Mouse (Mus musculus): ENCODE data around the gene Pglyrp2.

Gene Pglyrp2

GRCm38 (mm10) chr17:32424034-32424433, at the start of gene Pglyrp2:
Pglyrp2 (minus strand) TSS chr17:32424167.
- no peak for DNase-seq (ENCODE audit: low spot score in 2 of 2)

DNA sequence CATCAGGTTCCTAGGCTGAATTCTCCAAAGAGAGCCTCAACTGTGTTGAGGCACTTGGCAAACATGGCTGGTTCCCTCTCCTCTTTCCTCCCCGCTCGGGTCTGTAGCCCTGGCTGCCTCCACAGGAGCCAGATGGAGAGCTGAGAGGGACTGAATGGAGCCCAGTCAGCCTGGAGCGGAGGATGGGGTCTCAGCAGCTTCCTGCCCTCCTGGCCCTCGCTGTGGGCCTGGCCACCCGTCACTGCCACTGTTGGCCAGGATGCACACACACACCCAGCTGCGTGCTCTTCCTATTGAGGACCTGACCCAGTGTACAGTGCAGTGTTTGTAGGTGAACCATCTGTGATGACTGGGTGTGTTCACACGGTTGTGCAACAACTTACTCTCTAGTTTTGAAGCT, 48.2 kb upstream of the Pglyrp2 start:
- DNase-seq (ENCODE audit: low spot score in 2 of 2) = no peak

GRCm38 (mm10) chr17:32470795-32471194, 46.8 kb upstream of the Pglyrp2 start:
- no peak for DNase-seq (ENCODE audit: low spot score in 2 of 2)

DNA sequence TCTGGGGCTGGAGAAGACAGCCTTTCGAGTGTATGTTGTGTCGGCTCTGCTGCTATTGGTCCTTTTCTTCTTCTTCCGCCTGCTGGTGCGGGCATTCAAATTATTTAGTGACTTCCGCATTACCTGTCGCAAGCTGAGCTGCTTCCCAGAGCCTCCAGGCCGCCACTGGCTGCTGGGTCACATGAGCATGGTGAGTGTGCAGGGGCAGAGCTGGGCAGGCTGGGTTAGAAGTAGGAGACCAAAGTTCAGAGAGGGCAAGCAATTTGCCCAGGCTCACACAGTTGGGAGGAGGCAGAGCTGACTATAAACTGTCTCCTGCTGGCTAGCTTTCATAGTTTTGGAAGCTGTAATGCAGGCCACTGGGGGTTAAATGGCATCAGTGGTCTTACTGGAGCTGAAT, 44.5 kb upstream of the Pglyrp2 start:
- no peak for DNase-seq (ENCODE audit: low spot score in 2 of 2)

DNA sequence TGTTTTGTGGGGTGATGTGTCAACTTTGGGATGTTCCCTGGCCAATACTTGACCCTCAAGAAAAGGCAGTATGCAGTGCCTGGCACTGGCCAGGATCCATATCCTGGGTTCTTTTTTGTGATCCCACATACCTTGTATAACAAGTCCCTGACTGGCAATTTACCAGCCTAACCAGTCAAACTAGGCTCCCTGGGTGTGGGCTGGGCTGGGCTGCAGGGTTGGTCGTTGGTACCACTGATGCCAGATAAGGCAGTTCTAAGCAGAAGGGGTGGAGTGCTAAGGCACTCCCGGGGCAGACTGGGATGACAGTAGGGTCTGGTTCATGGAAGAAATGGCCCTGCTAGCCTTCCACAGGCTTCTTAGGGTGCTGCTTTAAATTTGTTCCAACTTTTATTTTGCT, 31.0 kb upstream of the Pglyrp2 start:
- DNase-seq (ENCODE audit: low spot score in 2 of 2) = no peak

- no peak for DNase-seq (ENCODE audit: low spot score in 2 of 2)
These were observed 30.2 kb upstream of the Pglyrp2 start for GRCm38 (mm10) chr17:32454188-32454587.

GRCm38 (mm10) chr17:32452482-32452881, 28.5 kb upstream of the Pglyrp2 start, which contains the start of gene Cyp4f39:
Cyp4f39 (plus strand) TSS chr17:32452723.
- DNase-seq (ENCODE audit: low spot score in 2 of 2) = no peak

- DNase-seq (ENCODE audit: low spot score in 2 of 2) = no peak
These were observed 27.0 kb upstream of the Pglyrp2 start for GRCm38 (mm10) chr17:32450844-32451537.

GRCm38 (mm10) chr17:32449042-32449441, 25.1 kb upstream of the Pglyrp2 start:
- DNase-seq (ENCODE audit: low spot score in 2 of 2) = no peak

DNA sequence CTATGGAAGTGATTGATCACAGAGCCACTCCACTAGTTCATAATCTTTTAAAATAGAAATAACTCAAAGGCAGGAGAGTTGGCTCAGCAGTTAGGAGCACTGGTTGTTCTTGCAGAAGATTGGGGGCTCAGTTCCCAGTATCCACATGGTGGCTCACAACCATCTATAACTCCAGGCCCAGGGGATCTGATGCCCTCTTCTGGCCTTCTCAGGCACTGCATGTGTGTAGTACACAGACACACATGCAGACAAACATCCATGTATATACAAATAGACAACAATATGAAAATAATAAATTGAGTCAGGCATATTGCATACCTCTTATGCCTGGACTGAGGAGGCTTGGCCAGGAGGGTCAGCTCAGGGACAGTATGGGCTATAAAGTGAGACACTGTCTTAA, 23.2 kb upstream of the Pglyrp2 start:
- no peak for DNase-seq (ENCODE audit: low spot score in 2 of 2)

- no peak for DNase-seq (ENCODE audit: low spot score in 2 of 2)
These were observed 21.0 kb upstream of the Pglyrp2 start for GRCm38 (mm10) chr17:32445016-32445415.

DNA sequence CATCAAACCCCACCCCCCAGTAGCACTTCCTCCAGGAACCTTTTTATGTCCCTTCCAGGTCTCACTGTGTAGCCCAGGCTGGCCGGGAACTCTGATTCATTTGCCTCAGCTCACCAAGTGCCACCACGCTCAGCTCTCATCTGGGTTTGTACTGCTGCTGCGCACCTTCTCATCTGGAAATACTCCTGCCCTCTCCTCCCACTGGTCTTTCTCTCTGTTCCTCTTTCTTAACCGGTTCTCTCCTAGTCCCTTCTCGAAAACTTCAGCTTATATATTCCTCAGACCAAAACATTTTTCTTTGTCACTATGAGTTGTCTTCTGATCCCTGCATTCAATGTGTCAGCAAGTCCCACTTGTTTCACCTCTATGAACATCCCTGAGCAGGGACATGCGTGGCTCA, 19.3 kb upstream of the Pglyrp2 start:
- no peak for DNase-seq (ENCODE audit: low spot score in 2 of 2)

GRCm38 (mm10) chr17:32437106-32437505, 13.1 kb upstream of the Pglyrp2 start:
- no peak for DNase-seq (ENCODE audit: low spot score in 2 of 2)

GRCm38 (mm10) chr17:32435151-32435550, 11.2 kb upstream of the Pglyrp2 start:
- DNase-seq (ENCODE audit: low spot score in 2 of 2) = no peak

DNA sequence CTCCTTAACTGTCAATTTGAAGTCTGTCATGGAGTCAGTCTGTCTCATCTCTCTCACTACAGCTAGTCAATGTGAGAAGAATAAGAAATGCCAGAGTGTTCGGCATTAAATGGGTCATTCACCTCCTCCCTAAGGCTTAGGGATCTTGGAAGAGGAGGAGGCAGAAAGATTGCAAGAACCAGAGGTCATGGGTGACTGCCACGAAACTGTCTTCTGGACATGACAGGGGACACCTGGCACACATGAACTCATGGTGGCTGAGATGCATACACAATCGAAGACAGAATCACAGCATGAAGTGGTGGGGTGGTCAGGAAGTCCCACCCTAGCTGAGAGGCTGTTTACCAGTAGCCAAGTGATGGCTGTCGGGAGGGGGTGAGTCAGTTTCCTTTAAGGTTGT, 10.4 kb upstream of the Pglyrp2 start:
- no peak for DNase-seq (ENCODE audit: low spot score in 2 of 2)

DNA sequence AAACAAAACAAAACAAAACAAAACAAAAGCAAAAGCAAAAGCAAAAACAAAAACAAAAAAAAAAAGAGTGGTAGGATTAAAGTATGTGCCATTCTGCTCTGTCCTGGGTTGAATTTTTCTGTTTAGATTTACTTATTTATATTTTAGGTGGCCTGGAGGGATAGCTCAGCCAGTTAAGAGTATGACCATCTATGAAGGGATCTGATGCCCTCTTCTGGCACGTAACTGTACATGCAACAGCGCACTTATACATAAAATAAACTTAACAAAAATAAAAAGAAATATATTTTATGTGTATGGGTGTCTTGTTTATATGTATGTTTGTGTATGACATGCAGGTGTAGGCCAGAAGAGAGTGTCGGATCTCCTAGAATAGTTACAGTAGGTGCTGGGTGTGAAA, 8.0 kb upstream of the Pglyrp2 start:
- no peak for DNase-seq (ENCODE audit: low spot score in 2 of 2)

DNA sequence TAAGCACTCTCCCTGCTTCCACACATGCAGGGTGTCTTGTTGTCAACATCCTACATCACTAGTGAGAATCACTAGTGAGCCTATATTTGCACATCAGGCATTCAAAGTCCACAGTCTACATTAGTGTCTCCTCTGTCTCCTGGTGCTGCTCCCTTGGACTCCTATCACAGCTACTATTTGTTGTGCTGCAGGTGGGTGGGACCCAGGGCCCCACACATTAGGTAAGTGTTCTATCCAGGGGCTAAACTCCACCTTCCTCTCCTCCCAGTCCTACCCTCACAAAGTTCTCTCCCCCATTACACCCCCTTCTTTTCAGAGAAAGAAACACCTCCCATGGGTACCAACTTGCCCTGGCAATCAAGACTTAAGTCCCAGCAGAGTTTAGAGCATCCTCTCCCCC, 2.6 kb upstream of the Pglyrp2 start:
- no peak for DNase-seq (ENCODE audit: low spot score in 2 of 2)

DNA sequence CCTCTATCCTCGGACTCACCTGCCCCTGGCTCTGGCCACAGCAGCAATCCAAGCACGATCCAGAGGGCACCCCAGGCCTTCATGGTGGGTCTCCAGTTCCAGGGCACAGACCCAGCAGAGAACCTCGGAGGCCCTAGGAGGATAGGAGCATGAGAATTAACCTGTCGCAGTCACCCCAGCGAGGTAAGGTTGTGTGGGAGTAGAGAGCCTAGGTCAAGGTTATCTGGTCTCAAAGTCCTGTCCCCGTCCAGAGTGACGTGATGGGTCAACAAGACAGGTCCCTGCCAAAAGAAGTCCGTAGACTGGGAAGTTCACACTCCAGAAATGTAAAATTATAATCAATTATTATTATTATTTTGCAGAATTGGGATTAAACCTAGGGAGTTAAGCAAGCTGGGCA, 3.2 kb downstream of the Pglyrp2 start:
- DNase-seq (ENCODE audit: low spot score in 2 of 2) = no peak

GRCm38 (mm10) chr17:32419989-32420388, 4.0 kb downstream of the Pglyrp2 start:
- no peak for DNase-seq (ENCODE audit: low spot score in 2 of 2)

DNA sequence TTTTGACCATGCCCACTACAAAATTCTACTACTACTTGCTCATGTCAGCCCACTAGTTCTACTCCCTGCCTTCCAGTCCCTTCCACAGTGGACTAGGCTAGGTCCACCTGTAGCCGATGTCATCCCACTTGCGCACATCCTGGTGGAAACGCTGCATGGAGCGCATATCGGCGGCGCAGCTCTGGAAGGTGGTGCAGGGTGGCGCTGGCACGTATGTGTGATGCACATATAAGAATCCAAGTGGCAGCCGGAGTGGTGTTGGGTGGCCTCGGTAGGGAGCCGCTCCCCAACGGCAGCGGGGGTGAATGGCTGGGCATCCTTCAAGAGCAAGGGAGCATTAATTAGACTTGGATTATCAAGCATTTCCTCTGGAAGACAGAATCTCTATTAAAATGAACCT, 7.2 kb downstream of the Pglyrp2 start:
- no peak for DNase-seq (ENCODE audit: low spot score in 2 of 2)

DNA sequence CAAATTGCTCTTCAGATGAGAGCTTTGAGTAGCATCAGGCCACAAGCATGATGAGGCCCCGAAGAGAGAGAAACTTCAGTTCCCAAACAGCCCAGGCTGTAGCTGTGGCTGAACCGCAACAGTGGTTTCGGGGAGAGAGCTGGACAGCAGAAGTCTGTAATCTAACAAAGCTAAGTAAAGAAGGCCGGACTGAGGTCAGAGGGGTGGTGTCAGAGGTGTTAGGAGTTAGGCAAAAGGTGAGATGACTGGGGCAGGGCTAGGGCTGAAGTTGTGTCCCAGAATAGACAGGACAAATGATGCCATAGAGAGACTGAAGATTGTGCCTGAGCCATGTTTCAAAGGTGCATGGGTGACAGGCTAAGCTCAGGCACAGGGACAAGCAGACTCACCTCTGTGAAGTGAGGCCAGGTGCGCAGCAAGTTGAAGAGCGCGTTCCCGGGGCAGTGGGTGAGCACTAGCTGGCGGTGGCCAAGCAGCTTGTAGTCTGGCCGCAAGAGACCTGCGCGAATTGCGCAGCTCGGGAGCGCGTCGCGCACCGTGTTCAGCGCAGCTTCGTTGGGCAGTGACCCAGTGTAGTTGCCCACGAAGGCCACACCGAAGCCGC, 8.4 kb downstream of the Pglyrp2 start:
- no peak for DNase-seq (ENCODE audit: low spot score in 2 of 2)

- no peak for DNase-seq (ENCODE audit: low spot score in 2 of 2)
These were observed 12.1 kb downstream of the Pglyrp2 start for GRCm38 (mm10) chr17:32411898-32412297.

- DNase-seq (ENCODE audit: low spot score in 2 of 2) = no peak
These were observed 20.6 kb downstream of the Pglyrp2 start, which contains the start of gene Rasal3 for GRCm38 (mm10) chr17:32403417-32403816. Rasal3 (minus strand) TSS chr17:32403583.

GRCm38 (mm10) chr17:32402779-32403157, 21.2 kb downstream of the Pglyrp2 start:
- DNase-seq (ENCODE audit: low spot score in 2 of 2) = no peak

All from frontal cortex, postnatal 10 days (tissue).